Mouse (Mus musculus) hindbrain, postnatal 0 days (tissue): Measurements from ENCODE around the gene Rffl. TPM values are rescaled to one million over a fixed set of nuclear protein-coding genes. Genes with fewer than 3 reads are reported as not detected.
"Not testable (repeated sequence)": the region's sequence is repeated elsewhere in the genome, so short reads cannot be mapped to it uniquely, and the experiment has no call there.

ENCODE experiments used
- ATAC-seq: fragments of 200-750 bp; cut with Nextera tagmentation; 2 replicates; pipeline ENCODE4 v1.8.0; 2017; ENCODE audit warnings: mild to moderate bottlenecking, moderate TSS enrichment, moderate library complexity
- DNase-seq: peaks from one replicate; pipeline ENCODE4 v3.0.0-alpha.2; 2015; ENCODE audit warnings: low spot score
- H3K27ac ChIP-seq: fragments of 300-500 bp; sonication (generic); 2 replicates; pipeline ENCODE4 v1.5.1; 2014; ENCODE audit warnings: mild to moderate bottlenecking
- H3K27me3 ChIP-seq: fragments of 300-500 bp; sonication (generic); 2 replicates; pipeline ENCODE4 v1.6.1; 2014; ENCODE audit warnings: low read length, mixed read lengths; ENCODE audit not compliant: insufficient read depth
- H3K36me3 ChIP-seq: fragments of 300-500 bp; sonication (generic); 2 replicates; pipeline ENCODE4 v1.6.1; 2014; ENCODE audit warnings: low read length, mixed read lengths; ENCODE audit not compliant: insufficient read depth
- H3K4me1 ChIP-seq: fragments of 300-500 bp; sonication (generic); 2 replicates; pipeline ENCODE4 v1.6.1; 2014; ENCODE audit warnings: antibody characterized with exemption, low read length, mixed read lengths; ENCODE audit not compliant: insufficient read depth
- H3K4me2 ChIP-seq: fragments of 300-500 bp; sonication (generic); 2 replicates; pipeline ENCODE4 v1.6.1; 2014; ENCODE audit warnings: low read depth, mild to moderate bottlenecking, low read length, moderate library complexity, mixed read lengths
- H3K4me3 ChIP-seq: fragments of 300-500 bp; sonication (generic); 2 replicates; pipeline ENCODE4 v1.5.1; 2014; ENCODE audit warnings: low read length
- H3K9ac ChIP-seq: fragments of 300-500 bp; sonication (generic); replicated peaks from 2 replicates; pipeline ENCODE4 v1.6.1; 2014; ENCODE audit warnings: mild to moderate bottlenecking, low read length, moderate library complexity, mixed read lengths
- H3K9me3 ChIP-seq: fragments of 300-500 bp; sonication (generic); 2 replicates; pipeline ENCODE4 v1.6.1; 2016; ENCODE audit warnings: low read length, mixed read lengths
- CTCF ChIP-seq: IDR thresholded peaks from 2 replicates; pipeline ENCODE4 v1.5.1; 2016; ENCODE audit warnings: antibody characterized with exemption, control low read depth, low read depth
- WGBS: fragments of 180-500 bp; shearing (Covaris S2); extraction: QIAGEN DNeasy Blood & Tissue Kit; methylation state at CpG from one replicate; pipeline ENCODE4 v1.1.7; 2014; 5-methylcytosine and 5-hydroxymethylcytosine counted together
- polyA plus RNA-seq: library from polyadenylated mRNA; unstranded; fragments of >200 nt; fragmentation: Nextera tagmentation; extraction: Ambion mirVana; gene quantifications from 2 replicates; pipeline ENCODE4 v1.2.1, GENCODE M21; 2015
- total RNA-seq: library from RNA; depleted of rRNA; stranded (reverse); fragments of >200 nt; gene quantifications from 2 replicates; pipeline ENCODE4 v1.2.3, GENCODE M21; 2014

The Rffl gene
- total and polyA plus RNA-seq, 2 experiments from 2014 or later: 2.5 to 4.9 TPM

DNA sequence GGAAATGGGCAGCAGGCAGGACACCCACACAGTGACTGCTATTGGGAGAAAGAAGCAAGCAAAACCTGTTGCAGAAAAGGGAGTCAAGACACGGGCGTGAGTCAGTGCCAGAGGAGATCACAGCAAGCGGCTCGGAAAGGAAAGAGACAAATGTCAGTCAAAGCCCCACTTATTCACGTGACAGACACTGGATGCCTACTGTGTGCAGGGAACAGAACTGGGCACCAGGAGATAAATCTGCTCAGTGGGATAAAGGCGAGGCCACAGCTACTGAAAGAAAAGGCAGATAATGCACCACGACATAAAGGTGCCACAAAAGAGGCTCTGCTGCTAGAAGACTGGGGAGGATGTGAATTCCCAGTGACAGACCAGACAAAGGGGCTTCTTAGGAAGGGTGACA, 33.2 kb downstream of the Rffl start:
- no peaks in the 10 kb centered on the region for H3K36me3 ChIP-seq
- H3K4me1 ChIP-seq: peaks cover 4% of the 10 kb centered on the region
- no peak overlapping the region for H3K27ac ChIP-seq
- no peaks in the 10 kb centered on the region for H3K27me3 ChIP-seq
- WGBS: 21% methylated on average over 7 of the region's 7 CpGs
- no peaks in the 10 kb centered on the region for H3K9me3 ChIP-seq
- no peak overlapping the region for H3K4me3 ChIP-seq
- TF ChIP-seq CTCF: no peak
- H3K9ac ChIP-seq: no peak overlapping the region
- no peak for ATAC-seq
- DNase-seq: no peak
- H3K4me2 ChIP-seq: no peak overlapping the region

DNA sequence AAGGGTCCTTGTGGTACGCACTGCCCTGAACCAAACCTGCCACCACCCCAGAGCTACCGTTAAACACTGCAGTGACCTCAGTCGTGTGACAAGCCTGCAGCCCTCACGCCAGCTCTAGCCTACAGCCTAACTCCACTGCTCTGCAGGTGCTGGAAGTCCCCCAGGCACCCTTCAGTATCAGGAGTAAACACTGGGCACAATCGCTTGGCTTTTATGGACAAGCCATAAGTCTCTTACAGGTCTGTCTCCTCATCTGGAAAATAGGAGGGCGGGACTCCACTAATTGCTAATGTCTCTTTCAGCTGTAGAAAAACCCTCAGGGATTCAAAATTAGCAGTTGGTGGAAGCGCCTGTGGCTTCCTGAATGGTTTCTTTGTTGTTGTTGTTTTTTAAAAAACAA, 33.8 kb downstream of the Rffl start:
- 44% methylated on average over 7 of the region's 7 CpGs for WGBS

DNA sequence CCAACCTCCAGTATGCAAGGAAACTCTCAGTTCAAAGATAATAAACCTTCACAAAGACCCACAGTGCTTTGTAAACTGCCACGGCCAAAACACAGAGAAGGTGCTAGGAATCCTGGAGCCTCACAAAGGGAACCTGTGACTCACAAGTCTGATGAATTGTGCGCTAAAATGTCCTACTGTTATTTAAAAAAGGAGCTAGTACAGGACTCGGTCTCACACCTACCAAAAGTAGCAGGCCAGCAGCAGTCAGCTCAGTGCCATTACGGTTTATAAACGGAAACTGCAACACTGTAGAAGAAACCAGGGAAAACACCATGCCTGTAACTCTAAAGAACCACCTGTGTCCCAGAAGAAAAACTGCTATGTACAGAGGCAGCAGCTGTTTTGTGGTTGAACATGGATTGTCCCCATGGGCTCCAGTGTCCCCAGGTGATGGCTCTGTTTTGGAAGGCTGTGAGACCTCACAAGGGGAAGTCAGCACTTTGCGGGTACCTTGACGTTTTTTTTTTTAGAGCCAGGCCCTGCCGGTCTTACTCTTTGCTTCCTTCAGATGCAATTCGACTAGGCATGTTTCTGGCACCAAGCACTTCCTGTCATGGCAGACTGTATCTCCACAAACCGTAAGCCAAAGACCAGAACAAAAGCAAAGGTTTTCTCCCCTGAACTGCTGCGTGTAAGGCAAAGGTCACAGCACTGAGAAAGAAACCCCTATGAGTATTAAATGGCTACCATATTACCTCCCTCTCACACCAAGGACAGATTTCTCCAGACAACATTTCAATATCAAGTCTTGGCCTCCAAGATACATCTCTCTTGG, 35.2 kb downstream of the Rffl start:
- Histone ChIP-seq H3K27me3 (no peaks in the 10 kb centered on the region), H3K4me2 (no peak overlapping the region), H3K4me1 (peaks cover 7% of the 10 kb centered on the region), H3K9ac (no peak overlapping the region), H3K27ac (no peak overlapping the region), H3K9me3 (no peaks in the 10 kb centered on the region), H3K4me3 (no peak overlapping the region), H3K36me3 (no peaks in the 10 kb centered on the region)
- no peak for TF ChIP-seq CTCF
- ATAC-seq (no peak), DNase-seq (no peak)
- WGBS: 76% methylated on average over 11 of the region's 11 CpGs

More for the DNA sequence above, 33.8 kb downstream of the Rffl start:
- ATAC-seq (no peak), DNase-seq (no peak)
- Histone ChIP-seq H3K27me3 (no peaks in the 10 kb centered on the region), H3K4me1 (peaks cover 4% of the 10 kb centered on the region), H3K36me3 (no peaks in the 10 kb centered on the region), H3K9me3 (no peaks in the 10 kb centered on the region), H3K9ac (no peak overlapping the region), H3K4me2 (no peak overlapping the region), H3K4me3 (no peak overlapping the region), H3K27ac (no peak overlapping the region)
- TF ChIP-seq CTCF: no peak

DNA sequence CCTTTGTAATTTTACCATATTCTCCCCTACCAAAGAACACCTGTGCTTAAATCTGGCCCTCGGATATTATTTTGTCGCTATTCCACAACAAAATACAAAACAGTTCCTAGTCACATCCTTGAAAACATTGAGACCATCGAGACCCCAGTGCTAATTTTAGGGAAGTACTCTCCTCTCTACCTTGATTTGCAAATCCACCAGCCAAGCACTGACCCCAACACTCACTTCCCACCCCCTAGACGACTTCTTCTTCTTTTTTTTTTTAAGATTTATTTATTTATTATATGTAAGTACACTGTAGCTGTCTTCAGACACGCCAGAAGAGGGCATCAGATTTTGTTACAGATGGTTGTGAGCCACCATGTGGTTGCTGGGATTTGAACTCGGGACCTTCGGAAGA, 36.7 kb downstream of the Rffl start:
- not testable (repeated sequence) for H3K27me3 ChIP-seq, H3K4me3 ChIP-seq, H3K36me3 ChIP-seq, H3K27ac ChIP-seq, DNase-seq, H3K4me1 ChIP-seq, H3K9me3 ChIP-seq, H3K4me2 ChIP-seq, ATAC-seq, H3K9ac ChIP-seq
- WGBS: 93% methylated on average over 7 of the region's 7 CpGs

DNA sequence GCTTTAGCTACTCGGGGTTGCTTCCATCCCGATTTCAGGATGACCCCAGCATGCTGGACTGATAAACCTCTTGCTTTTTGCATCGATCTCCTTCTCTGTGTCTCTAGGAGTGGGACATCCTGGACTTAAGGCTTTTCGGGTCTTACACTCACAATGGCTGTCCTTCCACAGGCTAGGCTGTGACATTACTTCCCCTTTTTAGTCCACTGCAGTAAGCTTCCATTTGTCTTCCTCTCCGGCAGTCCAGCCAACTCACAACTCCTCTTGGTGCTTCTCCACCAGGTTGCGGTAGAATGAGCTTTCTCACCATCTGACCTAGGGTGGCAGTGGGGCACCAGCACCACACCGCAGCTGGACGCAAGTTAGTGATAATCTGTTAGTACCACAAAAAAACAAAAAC, 37.1 kb downstream of the Rffl start:
- Histone ChIP-seq H3K4me3 (no peak overlapping the region), H3K4me2 (no peak overlapping the region), H3K4me1 (peaks cover 8% of the 10 kb centered on the region), H3K9ac (no peak overlapping the region), H3K9me3 (no peaks in the 10 kb centered on the region), H3K27ac (no peak overlapping the region), H3K27me3 (no peaks in the 10 kb centered on the region), H3K36me3 (no peaks in the 10 kb centered on the region)
- TF ChIP-seq CTCF: no peak
- ATAC-seq (no peak), DNase-seq (no peak)
- 88% methylated on average over 8 of the region's 8 CpGs for WGBS

DNA sequence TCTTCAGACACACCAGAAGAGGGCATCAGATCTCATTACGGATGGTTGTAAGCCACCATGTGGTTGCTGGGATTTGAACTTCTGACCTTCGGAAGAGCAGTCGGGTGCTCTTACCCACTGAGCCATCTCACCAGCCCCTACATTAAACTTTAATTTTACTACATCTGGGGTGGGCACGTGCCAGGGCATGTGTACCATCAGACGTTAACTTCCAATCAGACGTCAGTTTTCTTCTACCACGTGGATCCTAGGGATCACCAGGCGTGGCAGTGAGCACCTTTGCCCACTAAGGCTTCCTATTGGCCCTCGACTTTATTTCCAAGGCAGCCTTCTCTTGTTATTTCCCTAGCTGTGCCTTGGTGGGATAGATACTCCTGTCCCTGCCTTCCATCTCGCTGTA, 38.6 kb downstream of the Rffl start:
- H3K27ac ChIP-seq, H3K27me3 ChIP-seq, H3K4me2 ChIP-seq, ATAC-seq, DNase-seq, H3K9me3 ChIP-seq, H3K4me1 ChIP-seq, H3K9ac ChIP-seq, H3K4me3 ChIP-seq, H3K36me3 ChIP-seq: not testable (repeated sequence)
- 81% methylated on average over 10 of the region's 10 CpGs for WGBS
